In the genomic region with DNA sequence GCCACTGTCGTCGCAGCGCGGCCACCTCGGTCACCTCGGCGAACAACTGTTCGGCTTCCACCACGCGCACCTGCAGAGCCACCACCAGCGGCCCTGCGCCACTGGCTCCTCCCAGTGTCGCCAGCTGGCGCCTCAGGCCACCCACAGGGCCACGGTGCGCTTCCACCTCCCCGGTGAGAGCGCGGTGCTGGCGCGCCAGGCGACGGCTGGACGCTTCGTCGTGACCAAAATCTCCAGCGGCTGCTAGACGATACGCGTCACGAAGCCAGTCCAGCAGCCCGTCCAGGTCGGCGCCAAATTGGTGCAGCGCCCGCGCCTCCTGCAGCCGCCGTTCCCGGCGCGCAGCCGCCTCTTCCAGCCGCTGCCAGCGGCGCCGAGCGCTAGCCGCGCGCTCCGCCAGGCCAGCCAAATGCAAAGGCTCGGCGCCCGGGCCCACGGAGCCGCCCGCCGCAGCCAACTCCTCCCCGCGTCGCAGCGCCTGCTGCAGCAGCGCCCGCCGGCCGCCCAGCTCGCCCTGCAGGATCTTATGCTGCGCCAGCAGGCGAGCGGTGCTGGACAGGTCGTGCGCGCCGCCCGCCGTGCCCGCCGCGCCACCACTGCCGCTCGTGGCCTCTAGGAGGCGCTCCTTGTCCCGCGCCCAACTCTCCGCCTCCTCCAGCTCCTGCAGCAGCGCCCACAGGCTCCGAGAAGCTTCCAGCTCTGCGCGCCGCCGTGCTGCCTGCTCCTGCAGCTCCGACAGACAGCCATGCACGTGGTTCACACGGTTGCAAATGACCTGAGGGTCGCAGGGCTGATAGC, we compare ENCODE assay signal across 8 mouse cellular contexts. TPM values are rescaled to one million over a fixed set of nuclear protein-coding genes. Genes with fewer than 3 reads are reported as not detected.
DNase-seq lines count a peak whose midpoint lies in the region; ATAC-seq and TF ChIP-seq lines count a peak whose summit lies in the region.

No protein-coding gene starts in this region.

- peaks cover 63% of the 10 kb centered on the region for H3K27me3 ChIP-seq in heart, embryonic 11.5 days (ENCODE audit: control insufficient read depth, insufficient read depth, low read length)
- peaks cover 95% of the 10 kb centered on the region for H3K27me3 ChIP-seq in liver, embryonic 12.5 days (replicated peaks)
- peaks cover 26% of the 10 kb centered on the region for H3K27me3 ChIP-seq in myocyte (ENCODE audit: control insufficient read depth, insufficient read depth, insufficient read length)
- H3K27me3 ChIP-seq in stomach, embryonic 14.5 days (ENCODE audit: control insufficient read depth, insufficient read depth, low read length), result peaks cover 39% of the 10 kb centered on the region

- peaks cover 4% of the 10 kb centered on the region; the same call in 1 of the 2 replicates for H3K9me3 ChIP-seq in heart, embryonic 11.5 days (replicated peaks; ENCODE audit: control insufficient read depth, low read length)
- no peaks in the 10 kb centered on the region; the same call in 1 of the 2 replicates for H3K9me3 ChIP-seq in liver, embryonic 12.5 days (replicated peaks)
- H3K9me3 ChIP-seq in stomach, embryonic 14.5 days (ENCODE audit: control insufficient read depth, low read depth, low read length), result no peaks in the 10 kb centered on the region

- peak overlapping the region; percentile 91 for H3K4me2 ChIP-seq in heart, embryonic 11.5 days
- peak overlapping the region; percentile 68 for H3K4me2 ChIP-seq in liver, embryonic 12.5 days
- no peak overlapping the region for H3K4me2 ChIP-seq in myocyte (ENCODE audit: low read depth)
- H3K4me2 ChIP-seq in stomach, embryonic 14.5 days (replicated peaks; ENCODE audit: low read depth, low read length), result peak overlapping the region; percentile 89

- H3K4me1 ChIP-seq in bone marrow macrophage, adult 2 months (ENCODE audit: control insufficient read depth, insufficient read depth, low read length), result no peaks in the 10 kb centered on the region
- H3K4me1 ChIP-seq in embryonic fibroblast, embryonic 13.5 days (ENCODE audit: control insufficient read depth, insufficient read depth, low read length), result 0 out of 2 replicates have a peak, but pooled peaks cover 2% of the 10 kb centered on the region
- H3K4me1 ChIP-seq in heart, embryonic 11.5 days (ENCODE audit: control insufficient read depth, insufficient read depth, low read length), result peaks cover 6% of the 10 kb centered on the region
- H3K4me1 ChIP-seq in liver, embryonic 12.5 days, result peaks cover 17% of the 10 kb centered on the region
- peaks cover 3% of the 10 kb centered on the region; the same call in 1 of the 2 replicates for H3K4me1 ChIP-seq in stomach, embryonic 14.5 days (ENCODE audit: control insufficient read depth, insufficient read depth, low read length)

- 0 out of 2 replicates have a peak, but pooled peaks have one; percentile 26 for ATAC-seq in heart, embryonic 11.5 days (replicated peaks; ENCODE audit: insufficient number of reproducible peaks, low FRiP score, low TSS enrichment)
- peak; percentile 52 for ATAC-seq in liver, embryonic 12.5 days
- peak; percentile 81; the same call in 1 of the 2 replicates for ATAC-seq in stomach, embryonic 14.5 days (ENCODE audit: insufficient number of reproducible peaks, insufficient read depth, low FRiP score, low read depth)

- no peak overlapping the region for H3ac ChIP-seq in myocyte (ENCODE audit: control insufficient read depth, insufficient read length)

- under 1% methylated on average over 96 of the region's 96 CpGs for WGBS in heart, embryonic 11.5 days (ENCODE audit: insufficient replicate concordance)
- WGBS in liver, embryonic 12.5 days (ENCODE audit: insufficient replicate concordance), result 2% methylated on average over 92 of the region's 96 CpGs
- 1% methylated on average over 95 of the region's 96 CpGs for WGBS in stomach, embryonic 14.5 days

- H3K9ac ChIP-seq in heart, embryonic 11.5 days (ENCODE audit: low read depth, low read length), result no peak overlapping the region
- H3K9ac ChIP-seq in liver, embryonic 12.5 days, result no peak overlapping the region
- H3K9ac ChIP-seq in stomach, embryonic 14.5 days (replicated peaks; ENCODE audit: low read depth, low read length), result 0 out of 2 replicates have a peak overlapping the region, but pooled peaks have one; percentile 18

- peak; percentile 74 to 75 for DNase-seq in B cell, adult 2 months
- peak; percentile 69 for DNase-seq in kidney, adult 9 months

- no peak overlapping the region for H3K27ac ChIP-seq in bone marrow macrophage, adult 2 months (ENCODE audit: insufficient read depth, low read depth, low read length)
- no peak overlapping the region for H3K27ac ChIP-seq in embryonic fibroblast, embryonic 13.5 days (ENCODE audit: insufficient read depth, low read length)
- H3K27ac ChIP-seq in heart, embryonic 11.5 days (ENCODE audit: low read depth, low read length), result no peak overlapping the region
- no peak overlapping the region for H3K27ac ChIP-seq in liver, embryonic 12.5 days
- no peak overlapping the region for H3K27ac ChIP-seq in stomach, embryonic 14.5 days (ENCODE audit: low read length)

- no peaks in the 10 kb centered on the region for H3K36me3 ChIP-seq in heart, embryonic 11.5 days (ENCODE audit: control insufficient read depth, insufficient read depth, low read length)
- no peaks in the 10 kb centered on the region for H3K36me3 ChIP-seq in liver, embryonic 12.5 days
- no peaks in the 10 kb centered on the region for H3K36me3 ChIP-seq in myocyte (ENCODE audit: control insufficient read depth, insufficient read depth)
- H3K36me3 ChIP-seq in stomach, embryonic 14.5 days (ENCODE audit: control insufficient read depth, insufficient read depth, low read length), result no peaks in the 10 kb centered on the region

- TF ChIP-seq POLR2A in bone marrow macrophage, adult 2 months (IDR thresholded peaks at IDR 0.05; ENCODE audit: borderline replicate concordance, low read depth, low read length), result no peak
- no peak for TF ChIP-seq POLR2A in embryonic fibroblast, embryonic 13.5 days (IDR thresholded peaks at IDR 0.05; ENCODE audit: low read depth, low read length)
- no peak for TF ChIP-seq POLR2A in myocyte (IDR thresholded peaks at IDR 0.05; ENCODE audit: insufficient read length, low read depth)

- H3K4me3 ChIP-seq in bone marrow macrophage, adult 2 months (ENCODE audit: insufficient read depth, low read length), result peak overlapping the region; percentile 26
- H3K4me3 ChIP-seq in embryonic fibroblast, embryonic 13.5 days (ENCODE audit: insufficient read depth, low read length), result peak overlapping the region; percentile 29
- H3K4me3 ChIP-seq in heart, embryonic 11.5 days (ENCODE audit: low read depth, low read length), result peak overlapping the region; percentile 47
- peak overlapping the region; percentile 44 for H3K4me3 ChIP-seq in liver, embryonic 12.5 days
- no peak overlapping the region for H3K4me3 ChIP-seq in myocyte
- H3K4me3 ChIP-seq in stomach, embryonic 14.5 days (ENCODE audit: low read depth, low read length), result peak overlapping the region; percentile 37

- TF ChIP-seq CTCF in bone marrow macrophage, adult 2 months (IDR thresholded peaks at IDR 0.05; ENCODE audit: low read depth, low read length), result peak; percentile 25; the same call in 1 of the 2 replicates
- TF ChIP-seq CTCF in embryonic fibroblast, embryonic 13.5 days (IDR thresholded peaks at IDR 0.05; ENCODE audit: borderline replicate concordance, insufficient read depth, low read length), result peak; percentile 74

- H3K79me2 ChIP-seq in myocyte (ENCODE audit: control insufficient read depth, insufficient read depth), result no peaks in the 10 kb centered on the region

TF ChIP-seq in myocyte, 11 proteins besides CTCF, POLR2A, EP300 and RAD21 (continues in another document):
- TF ChIP-seq REST (IDR thresholded peaks at IDR 0.05; ENCODE audit: insufficient read depth, insufficient read length) (peak; percentile 43), USF1 (IDR thresholded peaks at IDR 0.05; ENCODE audit: low read depth) (no peak), E2F4 (IDR thresholded peaks at IDR 0.05; ENCODE audit: insufficient read depth) (no peak)

RNA-seq across cellular contexts. Expression of a gene that starts 38.9 kb away (rescaled TPM):
- 0.48 and 0.73 TPM in 2 replicates for polyA plus RNA-seq in bone marrow macrophage, adult 2 months (2012; ENCODE audit: insufficient read depth, insufficient read length, missing spikeins)
- 0.51 and 0.78 TPM in 2 replicates for polyA plus RNA-seq in embryonic fibroblast, embryonic 13.5 days (2011; ENCODE audit: insufficient read length, low read depth, missing spikeins)
- polyA plus RNA-seq in heart, embryonic 11.5 days (2014; fragmentation: Nextera tagmentation; extraction: Ambion mirVana), result 0.23 and 0.30 TPM in 2 replicates
- polyA plus RNA-seq in liver, embryonic 12.5 days (2016; fragmentation: Nextera tagmentation; extraction: Ambion mirVana), result 0.11 and 0.12 TPM in 2 replicates
- 0.17 TPM for polyA plus RNA-seq in myocyte (2012; fragmentation: generic; extraction: Trizol)
- 0.64 and 1.00 TPM in 2 replicates for polyA plus RNA-seq in stomach, embryonic 14.5 days (2014; fragmentation: Nextera tagmentation; extraction: Ambion mirVana)

RNA-seq across cellular contexts. Expression of a gene that starts 39.2 kb away (rescaled TPM):
- polyA plus RNA-seq in bone marrow macrophage, adult 2 months (2012; ENCODE audit: insufficient read depth, insufficient read length, missing spikeins), result 473 and 496 TPM in 2 replicates
- 16.6 and 32.1 TPM in 2 replicates for polyA plus RNA-seq in embryonic fibroblast, embryonic 13.5 days (2011; ENCODE audit: insufficient read length, low read depth, missing spikeins)
- polyA plus RNA-seq in heart, embryonic 11.5 days (2014; fragmentation: Nextera tagmentation; extraction: Ambion mirVana), result 106 and 121 TPM in 2 replicates
- 895 and 897 TPM in 2 replicates for polyA plus RNA-seq in liver, embryonic 12.5 days (2016; fragmentation: Nextera tagmentation; extraction: Ambion mirVana)
- 58.4 TPM for polyA plus RNA-seq in myocyte (2012; fragmentation: generic; extraction: Trizol)
- polyA plus RNA-seq in stomach, embryonic 14.5 days (2014; fragmentation: Nextera tagmentation; extraction: Ambion mirVana), result 67.3 and 78.3 TPM in 2 replicates

RNA-seq across cellular contexts. Expression of a gene that starts 51.4 kb away (rescaled TPM):
- polyA plus RNA-seq in bone marrow macrophage, adult 2 months (2012; ENCODE audit: insufficient read depth, insufficient read length, missing spikeins), result 10.4 TPM in 1 of 2 replicates, not detected in the other
- 6.2 TPM in 1 of 2 replicates, not detected in the other for polyA plus RNA-seq in embryonic fibroblast, embryonic 13.5 days (2011; ENCODE audit: insufficient read length, low read depth, missing spikeins)
- polyA plus RNA-seq in heart, embryonic 11.5 days (2014; fragmentation: Nextera tagmentation; extraction: Ambion mirVana), result 1.6 and 2.1 TPM in 2 replicates
- polyA plus RNA-seq in liver, embryonic 12.5 days (2016; fragmentation: Nextera tagmentation; extraction: Ambion mirVana), result not detected in 2 replicates
- 0.11 TPM for polyA plus RNA-seq in myocyte (2012; fragmentation: generic; extraction: Trizol)
- polyA plus RNA-seq in stomach, embryonic 14.5 days (2014; fragmentation: Nextera tagmentation; extraction: Ambion mirVana), result 0.53 and 1.9 TPM in 2 replicates

RNA-seq across cellular contexts. Expression of a gene that starts 52.8 kb away (rescaled TPM):
- polyA plus RNA-seq in bone marrow macrophage, adult 2 months (2012; ENCODE audit: insufficient read depth, insufficient read length, missing spikeins), result 51.0 and 60.8 TPM in 2 replicates
- 35.9 and 41.2 TPM in 2 replicates for polyA plus RNA-seq in embryonic fibroblast, embryonic 13.5 days (2011; ENCODE audit: insufficient read length, low read depth, missing spikeins)
- 33.3 and 34.1 TPM in 2 replicates for polyA plus RNA-seq in heart, embryonic 11.5 days (2014; fragmentation: Nextera tagmentation; extraction: Ambion mirVana)
- 32.1 and 36.1 TPM in 2 replicates for polyA plus RNA-seq in liver, embryonic 12.5 days (2016; fragmentation: Nextera tagmentation; extraction: Ambion mirVana)
- polyA plus RNA-seq in myocyte (2012; fragmentation: generic; extraction: Trizol), result 18.4 TPM
- polyA plus RNA-seq in stomach, embryonic 14.5 days (2014; fragmentation: Nextera tagmentation; extraction: Ambion mirVana), result 41.5 and 41.6 TPM in 2 replicates

Comparison
In these comparisons a context has a peak if more than half of its experiments do, and no peak if none do; other contexts are left out.
1. ATAC-seq: peak in every context shown above with its lines; median percentile 81 in stomach, embryonic 14.5 days; 52 in liver, embryonic 12.5 days; 26 in heart, embryonic 11.5 days.